Mouse (Mus musculus): ENCODE measurements around the gene Dbx2.

- TF ChIP-seq CTCF (IDR thresholded peaks at IDR 0.05; ENCODE audit: extremely low read depth, insufficient read depth, low read length) (no peak), POLR2A (IDR thresholded peaks at IDR 0.05; ENCODE audit: extremely low read depth, insufficient read depth, low read length) (no peak)
These were observed 35.4 kb upstream of the Dbx2 start for GRCm38 (mm10) chr15:95691129-95691528.
